Mouse (Mus musculus) frontal cortex, adult (tissue): ENCODE data around the gene Nr1d1.
A peak's percentile ranks its signal among the peaks of the same experiment; 100 is the strongest.
"Not testable (repeated sequence)": the region's sequence is repeated elsewhere in the genome, so short reads cannot be mapped to it uniquely, and the experiment has no call there.

Experiments used
- ATAC-seq: cut with Nextera tagmentation; 2 replicates; pipeline ENCODE4 v1.9.2; 2017; ENCODE audit warnings: mild to moderate bottlenecking, moderate library complexity, mixed read lengths; ENCODE audit not compliant: low TSS enrichment

The Nr1d1 gene

DNA sequence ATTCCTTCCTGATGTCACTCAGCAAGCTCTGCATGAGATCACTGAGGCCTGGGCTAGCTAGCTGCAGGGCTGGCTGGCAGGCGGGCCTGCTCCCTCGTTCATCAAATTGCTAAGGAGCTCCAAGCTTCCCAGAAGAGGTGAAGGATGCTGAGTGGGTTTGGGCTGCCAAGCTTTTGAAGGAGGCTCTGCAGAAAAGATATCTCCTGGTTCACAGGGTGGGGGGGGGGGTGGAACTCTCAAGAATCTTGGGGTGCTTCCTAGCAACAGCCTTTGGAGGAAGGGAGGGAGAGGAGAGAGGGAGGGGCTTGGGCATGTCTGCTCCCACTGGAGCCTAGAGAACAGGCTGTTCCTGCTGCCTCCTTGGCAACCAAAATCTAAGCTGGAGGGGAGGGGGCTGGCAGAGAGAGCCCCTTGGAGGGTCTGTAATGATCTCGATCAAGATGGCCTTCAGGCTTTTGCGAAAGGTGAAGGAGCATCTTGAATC is 36.7 kb downstream of the Nr1d1 start:
- ATAC-seq: peak; percentile 28

DNA sequence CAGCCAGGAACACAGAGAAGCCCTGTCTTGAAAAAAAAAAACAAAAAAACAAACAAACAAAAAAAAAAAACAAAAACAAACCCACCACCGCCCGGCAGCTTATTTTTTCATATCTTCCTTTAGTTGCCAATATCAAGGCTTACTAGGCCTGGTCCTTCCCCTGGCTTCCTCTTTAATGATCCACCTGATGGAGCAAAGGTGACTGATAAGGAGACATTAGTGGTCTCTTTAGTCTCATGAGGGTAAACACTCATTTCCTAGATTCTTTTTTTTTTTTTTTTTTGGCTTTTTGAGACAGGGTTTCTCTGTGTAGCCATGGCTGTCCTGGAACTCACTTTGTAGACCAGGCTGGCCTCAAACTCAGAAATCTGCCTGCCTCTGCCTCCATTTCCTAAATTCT is 37.9 kb downstream of the Nr1d1 start:
- not testable (repeated sequence) for ATAC-seq

DNA sequence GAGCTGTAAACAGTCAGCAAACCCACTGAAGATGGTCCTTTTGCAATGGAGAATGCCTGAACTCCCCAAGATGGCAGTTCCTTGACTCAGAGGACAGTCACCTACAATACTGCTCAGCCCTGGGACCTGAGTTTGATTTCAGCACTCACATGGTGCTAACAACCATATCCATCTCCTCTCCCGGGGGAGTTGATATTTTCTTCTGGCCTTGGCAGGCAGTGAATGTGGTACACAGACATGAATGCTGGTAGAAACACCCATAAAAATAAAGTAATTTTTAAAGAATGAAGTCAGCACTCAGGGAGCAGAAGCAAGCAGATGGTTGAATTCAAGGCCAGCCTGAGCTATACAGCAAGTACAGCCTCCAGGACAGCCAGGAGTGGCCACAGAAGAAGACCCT is 39.0 kb downstream of the Nr1d1 start:
- no peak for ATAC-seq

DNA sequence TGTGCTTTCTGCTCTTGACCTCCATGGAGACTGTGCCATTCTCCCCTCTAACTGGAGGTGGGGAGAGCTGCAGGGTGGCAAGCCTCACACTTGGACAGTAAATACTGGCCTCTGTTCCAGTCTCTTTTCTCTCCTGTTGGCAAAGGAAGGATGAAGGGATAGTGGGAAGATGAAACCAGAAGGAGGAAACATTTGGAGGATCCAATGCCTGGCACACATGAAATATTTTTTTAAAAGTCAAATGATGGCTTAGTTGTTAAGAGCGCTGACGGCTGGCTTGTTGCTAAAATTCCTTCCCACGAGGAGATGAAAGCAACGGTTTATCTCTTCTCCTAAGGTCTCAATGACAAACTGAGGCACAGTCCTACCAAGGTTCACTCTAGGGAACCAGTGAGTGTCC is 40.0 kb downstream of the Nr1d1 start:
- ATAC-seq: peak; percentile 21; the same call in 1 of the 2 replicates

DNA sequence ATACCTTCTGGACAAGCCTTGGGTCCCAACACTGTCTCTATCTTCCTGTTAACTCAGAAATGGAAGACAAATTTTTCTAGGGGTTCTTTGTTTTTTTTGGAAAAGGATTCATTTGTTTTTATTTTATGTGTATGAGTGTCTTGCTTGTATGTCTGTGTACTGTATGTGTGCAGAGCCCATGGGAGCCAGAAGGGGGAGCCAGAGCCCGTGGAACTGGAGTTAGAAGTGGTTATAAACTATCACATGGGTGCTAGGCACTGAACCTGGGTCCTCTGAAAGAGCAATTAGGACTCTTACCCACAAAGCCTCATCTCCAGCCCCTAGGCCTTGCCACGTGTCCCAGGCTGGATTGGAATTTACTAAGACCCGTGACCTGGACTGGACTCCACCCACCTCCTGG is 41.1 kb downstream of the Nr1d1 start:
- no peak for ATAC-seq

DNA sequence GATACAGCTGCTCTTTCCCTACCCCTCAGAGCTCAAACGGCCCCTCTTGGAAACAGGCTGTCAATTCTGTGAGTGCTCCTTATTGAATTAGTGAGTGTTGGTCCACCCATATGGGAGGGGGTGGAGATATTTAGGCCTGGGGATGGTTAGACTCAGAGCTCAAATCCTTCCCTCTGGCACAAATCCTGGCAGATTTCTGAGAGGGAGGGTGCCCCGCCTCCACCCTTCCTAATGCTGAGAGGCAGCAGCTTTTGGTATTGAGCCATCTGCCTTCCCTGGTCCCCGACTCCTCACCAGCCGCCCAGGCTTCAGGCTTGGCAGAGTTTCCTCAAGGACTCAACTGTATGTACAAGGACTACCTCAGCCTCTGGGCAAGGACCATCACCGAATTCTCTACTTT is 44.0 kb downstream of the Nr1d1 start:
- ATAC-seq: peak; percentile 63

DNA sequence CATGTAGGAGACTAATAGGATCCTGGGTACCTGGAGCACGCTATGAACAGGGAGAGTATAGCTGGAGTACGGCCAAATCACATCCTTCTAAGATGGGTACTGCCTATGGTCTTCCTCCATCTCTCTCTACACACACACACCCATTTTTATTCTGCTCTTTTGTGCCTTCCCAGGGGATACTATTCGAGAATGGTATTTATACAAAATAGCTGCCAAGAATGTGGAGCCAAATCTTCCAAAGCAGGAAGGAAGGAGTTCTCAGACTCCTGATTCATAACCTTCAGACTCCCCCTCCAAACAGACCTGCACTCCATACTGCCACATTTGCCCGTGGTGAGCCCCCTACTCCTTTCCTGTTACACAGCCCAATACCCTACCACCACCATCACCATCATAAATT is 44.4 kb downstream of the Nr1d1 start:
- peak; percentile 13; the same call in 1 of the 2 replicates for ATAC-seq

DNA sequence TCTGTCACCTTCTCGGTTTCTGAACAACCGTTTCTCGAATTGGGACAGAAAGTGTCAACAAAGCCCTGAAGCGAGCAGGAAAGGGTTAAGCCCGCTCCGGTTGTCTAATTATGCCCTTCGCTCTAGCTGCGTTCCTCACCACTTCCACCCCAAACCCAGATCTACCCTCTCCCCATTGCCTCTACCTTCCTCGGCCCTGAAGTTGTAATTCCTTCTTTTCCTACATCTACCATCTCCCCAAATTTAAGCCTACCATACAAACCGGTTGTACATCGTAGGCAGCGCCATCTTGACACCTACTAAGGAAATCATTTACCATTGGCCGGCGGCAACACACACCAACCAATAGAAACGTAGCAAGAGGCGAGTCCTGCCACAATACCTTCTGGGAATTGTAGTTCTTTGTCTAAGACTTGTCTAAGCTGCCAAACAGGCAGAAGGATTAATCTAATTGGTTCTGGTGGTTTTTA is 46.0 kb downstream of the Nr1d1 start, which contains the start of gene Med24:
Med24 (minus strand) TSS at position 317 of the 470 bp plus-strand sequence.
- ATAC-seq: peak; percentile 97

DNA sequence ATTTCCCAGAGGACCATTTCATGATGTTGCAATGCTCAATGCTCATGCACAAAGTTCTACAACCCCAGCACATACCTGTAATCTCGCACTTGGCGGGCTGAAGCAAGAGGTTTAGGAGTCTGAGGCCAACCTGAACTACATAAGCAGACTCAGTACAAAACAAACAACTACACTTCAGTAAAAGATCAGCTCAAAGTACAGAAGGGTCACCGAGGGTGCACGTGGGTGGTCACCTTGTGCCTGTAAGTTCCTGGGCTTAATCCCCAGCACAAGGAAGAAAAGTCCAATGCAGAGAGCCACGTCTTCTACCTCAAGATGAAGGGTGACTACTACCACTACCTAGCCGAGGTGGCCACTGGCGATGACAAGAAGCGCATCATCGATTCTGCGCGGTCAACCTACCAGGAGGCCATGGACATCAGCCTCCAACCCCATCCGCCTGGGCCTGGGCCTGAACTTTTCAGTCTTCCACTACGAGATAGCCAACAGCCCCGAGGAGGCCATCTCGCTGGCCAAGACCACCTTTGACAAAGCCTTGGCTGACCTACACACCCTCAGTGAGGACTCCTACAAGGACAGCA is 49.1 kb downstream of the Nr1d1 start:
- ATAC-seq: no peak

DNA sequence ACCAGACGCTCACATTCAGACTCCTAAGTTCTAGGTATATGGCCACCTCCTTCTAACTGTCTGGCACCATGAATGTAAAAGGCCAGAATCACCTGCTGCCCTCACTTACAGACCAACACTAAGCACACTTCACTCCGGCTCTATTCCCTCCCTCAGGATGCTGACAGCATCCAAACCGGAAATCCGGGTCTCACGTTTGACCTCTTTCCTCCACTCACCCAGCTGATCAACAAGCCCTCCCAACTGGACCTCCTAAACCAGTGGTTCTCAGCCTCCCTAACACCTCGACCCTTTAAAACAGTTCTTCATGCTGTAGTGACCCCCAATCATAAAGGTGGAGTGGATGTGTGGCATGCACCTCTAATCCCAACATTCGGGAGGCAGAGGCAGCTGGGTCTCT is 52.0 kb downstream of the Nr1d1 start:
- ATAC-seq: no peak

DNA sequence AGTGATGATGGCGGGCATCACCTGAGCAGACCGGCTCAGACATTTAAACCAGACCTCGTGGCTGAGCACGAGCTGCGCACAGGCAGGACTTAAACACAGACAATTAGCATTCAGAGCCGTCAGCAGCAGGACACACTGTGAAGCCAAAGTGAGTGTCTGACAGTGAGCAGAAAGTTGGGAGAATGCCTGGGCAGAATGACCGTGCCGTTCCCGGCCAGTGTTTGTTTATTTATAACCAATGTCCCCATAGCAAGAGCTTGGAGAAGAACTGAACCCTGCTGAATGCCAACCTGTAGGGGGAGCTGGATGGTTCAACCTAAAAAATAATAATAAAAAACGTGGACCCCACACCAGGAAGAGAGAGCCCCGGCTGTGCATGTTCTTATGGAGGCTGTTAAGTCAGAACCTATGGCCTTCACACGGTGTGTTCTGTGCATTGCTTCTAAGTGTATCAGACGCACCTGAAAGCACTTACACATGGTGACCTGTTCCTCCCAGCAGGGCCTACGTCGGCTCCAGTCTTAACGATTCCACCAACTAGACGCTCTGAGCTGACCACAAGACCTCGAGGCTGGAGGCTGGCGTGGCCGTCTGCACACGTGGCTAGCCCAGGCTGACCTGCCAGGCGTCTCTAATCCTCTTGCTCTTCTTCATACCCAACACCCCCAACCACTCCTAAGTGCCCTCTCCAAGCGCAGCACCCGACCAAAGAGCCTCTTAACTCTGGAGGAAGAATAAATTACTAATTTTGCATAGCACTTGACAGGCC is 53.5 kb downstream of the Nr1d1 start:
- ATAC-seq: no peak

DNA sequence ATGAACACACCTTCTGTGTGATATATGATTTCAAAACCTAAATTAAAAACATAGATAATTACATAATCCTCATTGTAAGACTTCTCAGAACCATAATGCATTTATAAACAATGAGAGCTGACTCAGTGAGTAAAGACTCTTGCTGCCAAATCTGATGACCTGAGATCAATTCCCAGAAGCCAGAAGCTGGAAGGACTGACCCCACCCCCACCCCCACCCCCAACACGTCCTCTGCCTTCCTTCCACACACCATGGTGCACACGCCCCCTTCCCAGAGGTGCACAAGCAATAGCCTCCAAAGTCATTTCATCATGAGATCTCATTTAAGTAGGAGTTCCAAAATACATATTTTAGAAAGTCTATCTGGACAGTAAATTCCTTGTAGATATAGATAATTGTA is 54.4 kb downstream of the Nr1d1 start:
- ATAC-seq: no peak
